Mouse (Mus musculus): ENCODE results near the gene Olfr342.

Gene Olfr342

GRCm38 (mm10) chr2:36524698-36525097 is at the start of gene Olfr342:
Gene Olfr342 (plus strand): TSS chr2:36524998.
- no peak for DNase-seq (ENCODE audit: low read depth)

GRCm38 (mm10) chr2:36482368-36482767 is 42.4 kb upstream of the Olfr342 start, which contains the start of gene Olfr341:
Gene Olfr341 (minus strand): TSS chr2:36482468.
- no peak for DNase-seq (ENCODE audit: low read depth)

GRCm38 (mm10) chr2:36565156-36565555 is 40.4 kb downstream of the Olfr342 start:
- no peak for DNase-seq (ENCODE audit: low read depth)

GRCm38 (mm10) chr2:36566362-36566761 is 41.6 kb downstream of the Olfr342 start, which contains the start of gene Olfr344:
Gene Olfr344 (plus strand): TSS chr2:36566662.
- no peak for DNase-seq (ENCODE audit: low read depth)

GRCm38 (mm10) chr2:36567022-36567421 is 42.2 kb downstream of the Olfr342 start:
- no peak for DNase-seq (ENCODE audit: low read depth)

GRCm38 (mm10) chr2:36567845-36568244 is 43.0 kb downstream of the Olfr342 start:
- DNase-seq (ENCODE audit: low read depth), result no peak
